Mouse (Mus musculus) erythroblast, embryonic 14.5 days (primary cell): ENCODE data around the gene Myt1l. TPM values are rescaled to one million over a fixed set of nuclear protein-coding genes. Genes with fewer than 3 reads are reported as not detected.

Experiments
- H3K27me3 ChIP-seq: 2 replicates; pipeline ENCODE4 v1.6.1; 2012; ENCODE audit warnings: inconsistent platforms; ENCODE audit not compliant: control insufficient read depth
- H3K36me3 ChIP-seq: 2 replicates; pipeline ENCODE4 v1.6.1; 2012; ENCODE audit warnings: mild to moderate bottlenecking, inconsistent platforms; ENCODE audit not compliant: control insufficient read depth
- H3K4me1 ChIP-seq: 2 replicates; pipeline ENCODE4 v1.6.1; 2012; ENCODE audit warnings: inconsistent platforms; ENCODE audit not compliant: control insufficient read depth
- H3K4me3 ChIP-seq: replicated peaks from 2 replicates; pipeline ENCODE3; 2012; ENCODE audit warnings: moderate library complexity, mild to moderate bottlenecking, inconsistent platforms
- H3K9me3 ChIP-seq: 2 replicates; pipeline ENCODE4 v1.6.1; 2012; ENCODE audit warnings: low read length, inconsistent platforms, mixed read lengths; ENCODE audit not compliant: control insufficient read depth
- GATA1 ChIP-seq: IDR thresholded peaks from 2 replicates; pipeline ENCODE4 v1.6.1; 2012; ENCODE audit warnings: low read length, inconsistent platforms, mixed read lengths
- TAL1 ChIP-seq: IDR thresholded peaks from 3 replicates; pipeline ENCODE4 v1.6.1; 2012; ENCODE audit warnings: low read length, inconsistent platforms, mixed read lengths
- polyA plus RNA-seq: library from polyadenylated mRNA; stranded (reverse); fragments of >175 nt; gene quantifications from 2 replicates; pipeline ENCODE4 v1.2.3, GENCODE M21; 2012

Gene Myt1l
- polyA plus RNA-seq, 1 experiment, result not detected

GRCm38 (mm10) chr12:29938376-29939041, 410.3 kb downstream of the Myt1l start:
- Histone ChIP-seq H3K4me1 (no peaks in the 10 kb centered on the region), H3K27me3 (peaks cover 15% of the 10 kb centered on the region), H3K4me3 (peak overlapping the region; percentile 38), H3K36me3 (no peaks in the 10 kb centered on the region), H3K9me3 (no peaks in the 10 kb centered on the region)
- TF ChIP-seq GATA1, result no peak
- TF ChIP-seq TAL1, result no peak

DNA sequence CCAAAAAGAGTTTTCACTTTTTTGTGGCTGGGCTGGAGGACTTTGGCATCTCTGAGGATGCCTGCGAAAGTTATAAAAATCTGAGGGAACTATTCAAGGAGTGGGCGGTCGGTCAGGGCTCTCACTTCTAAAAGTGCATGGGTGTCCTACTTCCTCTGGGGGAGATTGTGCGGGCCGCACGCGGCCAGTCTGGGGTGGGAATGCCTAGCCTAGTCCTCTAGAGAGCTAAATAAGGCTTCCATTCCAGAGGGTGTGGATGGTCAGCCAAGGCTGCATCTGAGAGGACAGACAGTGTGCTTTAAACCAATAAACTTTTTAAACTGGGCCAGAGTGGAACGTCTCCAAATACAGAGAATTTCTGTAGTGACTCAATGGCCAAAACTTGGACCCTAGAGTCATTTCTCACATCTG, 411.1 kb downstream of the Myt1l start:
- no peaks in the 10 kb centered on the region for H3K4me1 ChIP-seq
- H3K27me3 ChIP-seq, result peaks cover 15% of the 10 kb centered on the region
- no peaks in the 10 kb centered on the region for H3K36me3 ChIP-seq
- no peak for TF ChIP-seq TAL1
- no peak for TF ChIP-seq GATA1
- H3K9me3 ChIP-seq, result no peaks in the 10 kb centered on the region
- no peak overlapping the region for H3K4me3 ChIP-seq

- Histone ChIP-seq H3K9me3 (no peaks in the 10 kb centered on the region), H3K27me3 (peaks cover 15% of the 10 kb centered on the region)
Observed at GRCm38 (mm10) chr12:29942435-29942834, 414.3 kb downstream of the Myt1l start.

DNA sequence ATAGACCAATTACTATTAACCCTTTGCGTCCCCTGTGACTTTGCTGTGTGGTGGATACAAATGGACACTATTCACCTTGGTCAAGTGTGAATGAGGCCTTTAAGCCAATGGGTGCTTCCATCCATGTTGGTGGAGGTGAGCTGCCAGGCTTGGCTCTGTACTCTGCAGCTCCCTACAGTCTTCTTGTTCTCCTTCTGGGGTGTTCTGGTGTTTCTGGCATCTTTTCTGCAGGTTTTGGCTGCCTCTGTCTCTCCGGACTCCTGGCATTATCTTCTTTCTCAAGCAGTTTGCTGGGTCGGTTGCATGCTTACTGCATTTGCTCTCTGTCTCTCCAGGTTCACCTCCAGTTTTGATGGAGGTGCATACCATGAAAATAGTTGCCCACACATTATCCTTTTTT, 416.5 kb downstream of the Myt1l start:
- TF ChIP-seq TAL1, result no peak
- no peak for TF ChIP-seq GATA1
- Histone ChIP-seq H3K27me3 (no peaks in the 10 kb centered on the region), H3K36me3 (no peaks in the 10 kb centered on the region), H3K4me1 (no peaks in the 10 kb centered on the region), H3K9me3 (no peaks in the 10 kb centered on the region), H3K4me3 (no peak overlapping the region)

More at GRCm38 (mm10) chr12:29942435-29942834, 414.3 kb downstream of the Myt1l start:
- TF ChIP-seq TAL1 (no peak), GATA1 (no peak)
- H3K4me3 ChIP-seq, result no peak overlapping the region
- no peaks in the 10 kb centered on the region for H3K4me1 ChIP-seq
- no peaks in the 10 kb centered on the region for H3K36me3 ChIP-seq

DNA sequence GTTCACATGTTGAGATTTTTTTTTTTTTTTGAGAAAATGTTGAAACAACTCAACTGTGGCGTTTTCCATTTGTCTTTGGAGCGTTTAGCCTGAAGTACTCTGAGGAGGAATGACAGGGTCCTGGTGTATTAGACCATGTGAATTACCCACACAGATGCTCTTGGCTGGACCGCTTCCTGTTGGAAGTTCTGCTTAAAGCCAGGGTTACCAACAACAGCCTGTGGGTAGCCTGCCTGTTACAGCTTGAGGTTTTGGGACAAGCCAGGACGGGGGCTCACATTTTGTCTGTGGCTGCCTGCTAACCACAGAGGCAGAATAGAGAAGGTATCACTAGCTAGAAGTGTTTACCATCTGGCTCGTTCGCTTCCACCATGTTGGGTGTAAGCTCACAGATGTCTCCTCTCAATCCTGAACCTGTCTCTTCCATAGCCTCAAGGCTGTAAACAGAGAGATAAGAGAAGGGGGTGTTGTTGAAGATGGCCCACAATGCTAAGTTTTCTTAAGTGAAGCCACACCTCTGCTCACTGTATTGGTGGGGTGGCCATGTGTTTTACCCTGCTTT, 417.1 kb downstream of the Myt1l start:
- H3K27me3 ChIP-seq, result no peaks in the 10 kb centered on the region
- H3K4me3 ChIP-seq, result no peak overlapping the region
- no peaks in the 10 kb centered on the region for H3K36me3 ChIP-seq
- H3K4me1 ChIP-seq, result no peaks in the 10 kb centered on the region
- TF ChIP-seq GATA1 (no peak), TAL1 (no peak)
- H3K9me3 ChIP-seq, result no peaks in the 10 kb centered on the region

DNA sequence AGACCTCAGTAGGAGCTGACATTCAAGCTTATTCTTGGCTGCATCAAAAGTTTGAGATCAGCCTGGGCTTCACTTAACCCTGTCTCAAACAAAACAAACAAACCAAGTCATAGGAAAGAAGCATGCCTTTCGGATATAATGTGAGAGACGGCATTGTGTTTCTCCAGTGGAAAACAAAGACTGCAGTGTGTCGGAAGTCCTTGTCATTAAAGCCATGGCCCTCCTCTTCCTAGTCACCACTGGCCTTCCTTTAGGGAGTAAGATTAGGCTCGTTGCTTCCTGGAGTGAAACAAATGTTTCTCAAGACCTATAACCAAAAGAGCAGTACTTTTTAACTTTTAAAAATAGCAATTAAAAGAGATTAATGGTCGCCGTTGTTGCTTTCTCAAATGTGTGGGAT, 422.9 kb downstream of the Myt1l start:
- Histone ChIP-seq H3K4me3 (no peak overlapping the region), H3K4me1 (no peaks in the 10 kb centered on the region), H3K9me3 (no peaks in the 10 kb centered on the region), H3K27me3 (no peaks in the 10 kb centered on the region), H3K36me3 (no peaks in the 10 kb centered on the region)
- no peak for TF ChIP-seq GATA1
- TF ChIP-seq TAL1, result no peak

GRCm38 (mm10) chr12:29951485-29951884, 423.3 kb downstream of the Myt1l start:
- Histone ChIP-seq H3K36me3 (no peaks in the 10 kb centered on the region), H3K4me1 (no peaks in the 10 kb centered on the region), H3K27me3 (no peaks in the 10 kb centered on the region), H3K4me3 (no peak overlapping the region), H3K9me3 (no peaks in the 10 kb centered on the region)
- TF ChIP-seq GATA1 (no peak), TAL1 (no peak)

- TF ChIP-seq GATA1 (no peak), TAL1 (no peak)
- H3K4me1 ChIP-seq, result no peaks in the 10 kb centered on the region
- H3K36me3 ChIP-seq, result no peaks in the 10 kb centered on the region
- no peaks in the 10 kb centered on the region for H3K9me3 ChIP-seq
- H3K27me3 ChIP-seq, result no peaks in the 10 kb centered on the region
- H3K4me3 ChIP-seq, result no peak overlapping the region
Observed at GRCm38 (mm10) chr12:29952102-29952501, 423.9 kb downstream of the Myt1l start.

DNA sequence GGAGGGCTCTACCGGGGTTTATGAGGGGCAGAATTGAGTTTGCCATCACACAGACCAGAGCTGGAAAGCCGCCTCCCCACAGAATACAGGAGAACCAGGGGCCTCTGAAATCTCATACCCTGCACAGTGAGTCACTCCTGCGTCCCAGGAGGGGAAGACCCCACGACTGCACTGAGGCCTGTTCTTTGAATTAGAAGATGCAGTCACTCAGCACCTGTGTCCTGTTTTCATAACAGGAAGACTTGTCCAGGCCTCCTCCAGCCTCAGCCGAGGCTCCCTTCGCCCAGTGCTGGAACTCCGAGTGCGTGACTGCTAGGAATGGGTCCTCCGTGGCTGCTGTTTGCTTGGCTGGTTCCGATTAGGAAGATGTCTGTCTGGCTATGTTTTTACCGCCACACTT, 425.8 kb downstream of the Myt1l start:
- H3K27me3 ChIP-seq, result no peaks in the 10 kb centered on the region
- no peaks in the 10 kb centered on the region for H3K4me1 ChIP-seq
- no peaks in the 10 kb centered on the region for H3K9me3 ChIP-seq
- no peaks in the 10 kb centered on the region for H3K36me3 ChIP-seq
- no peak for TF ChIP-seq TAL1
- TF ChIP-seq GATA1, result no peak
- H3K4me3 ChIP-seq, result no peak overlapping the region

DNA sequence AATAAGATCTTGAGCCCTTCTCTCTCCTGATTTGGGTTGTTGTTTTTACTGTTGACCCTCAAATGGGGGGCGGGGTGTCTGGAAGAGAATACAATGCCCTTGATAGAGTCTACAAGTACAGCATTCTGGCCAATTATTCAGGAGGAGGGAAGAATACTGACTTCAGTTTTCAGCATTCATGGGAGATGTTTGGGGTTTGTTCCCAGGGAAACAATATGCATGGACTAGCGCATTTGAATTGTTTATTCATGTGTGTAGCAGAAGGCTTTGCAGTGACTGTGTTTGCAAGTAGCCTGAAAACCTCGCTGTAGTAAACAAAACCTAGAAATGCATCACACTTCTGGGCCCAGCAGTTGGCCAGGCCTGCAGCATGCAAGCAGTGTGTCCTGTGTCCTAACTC, 426.3 kb downstream of the Myt1l start:
- no peaks in the 10 kb centered on the region for H3K4me1 ChIP-seq
- H3K27me3 ChIP-seq, result no peaks in the 10 kb centered on the region
- H3K9me3 ChIP-seq, result no peaks in the 10 kb centered on the region
- TF ChIP-seq GATA1 (no peak), TAL1 (no peak)
- H3K4me3 ChIP-seq, result no peak overlapping the region
- H3K36me3 ChIP-seq, result no peaks in the 10 kb centered on the region
